Mouse (Mus musculus): ENCODE data around the gene Tubgcp2.

- TF ChIP-seq POLR2A (IDR thresholded peaks at IDR 0.05; ENCODE audit: borderline replicate concordance, insufficient read depth, low read length), result no peak
- no peak for TF ChIP-seq CTCF (IDR thresholded peaks at IDR 0.05; ENCODE audit: borderline replicate concordance, insufficient read depth, low read depth, low read length)
These were observed 4.1 kb downstream of the Tubgcp2 start for GRCm38 (mm10) chr7:140032366-140032765.
